Mouse (Mus musculus): ENCODE results near the gene Cog2. TPM values are rescaled to one million over a fixed set of nuclear protein-coding genes. Genes with fewer than 3 reads are reported as not detected.

Cog2 gene
- polyA plus RNA-seq, 1 experiment from 2014 or later, result 41.4 TPM

DNA sequence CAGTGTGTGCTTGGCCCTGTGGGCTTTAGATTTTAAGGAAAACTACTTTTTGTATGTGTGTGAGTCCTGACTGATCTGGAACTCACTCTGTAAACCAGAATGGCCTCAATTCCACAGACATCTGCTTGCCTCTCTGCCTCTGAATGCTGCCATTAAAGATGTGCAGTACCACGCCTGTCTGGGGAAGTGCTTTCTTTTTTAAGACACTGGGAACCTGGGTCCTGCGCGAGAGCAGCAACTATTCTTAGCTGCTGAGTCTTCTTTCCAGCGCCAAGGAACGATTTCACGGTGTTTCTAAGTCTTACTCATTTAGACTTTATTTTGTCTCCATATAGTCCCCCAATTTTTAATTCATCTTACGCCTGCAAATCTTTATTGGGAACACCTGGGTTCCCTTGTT lies 26.2 kb downstream of the Cog2 start:
- H3K27ac ChIP-seq (ENCODE audit: low read depth, low read length), result no peak overlapping the region
- no peaks in the 10 kb centered on the region for H3K9me3 ChIP-seq (ENCODE audit: control insufficient read depth, low read length)
- no peak overlapping the region for H3K4me2 ChIP-seq (ENCODE audit: low read depth, low read length, severe bottlenecking)
- H3K9ac ChIP-seq (ENCODE audit: low read length), result no peak overlapping the region
- no peak overlapping the region for H3K4me3 ChIP-seq (ENCODE audit: low read depth, low read length)
- ATAC-seq (replicated peaks; ENCODE audit: low FRiP score) (no peak), DNase-seq (ENCODE audit: low spot score) (no peak)
- H3K36me3 ChIP-seq (ENCODE audit: control insufficient read depth, insufficient read depth, low read length), result no peaks in the 10 kb centered on the region; the same call in 1 of the 2 replicates
- no peaks in the 10 kb centered on the region for H3K27me3 ChIP-seq (ENCODE audit: control insufficient read depth, insufficient read depth, low read length)
- no peaks in the 10 kb centered on the region for H3K4me1 ChIP-seq (replicated peaks; ENCODE audit: control insufficient read depth, insufficient read depth, low read length)
- 91% methylated on average over 7 of the region's 7 CpGs for WGBS

DNA sequence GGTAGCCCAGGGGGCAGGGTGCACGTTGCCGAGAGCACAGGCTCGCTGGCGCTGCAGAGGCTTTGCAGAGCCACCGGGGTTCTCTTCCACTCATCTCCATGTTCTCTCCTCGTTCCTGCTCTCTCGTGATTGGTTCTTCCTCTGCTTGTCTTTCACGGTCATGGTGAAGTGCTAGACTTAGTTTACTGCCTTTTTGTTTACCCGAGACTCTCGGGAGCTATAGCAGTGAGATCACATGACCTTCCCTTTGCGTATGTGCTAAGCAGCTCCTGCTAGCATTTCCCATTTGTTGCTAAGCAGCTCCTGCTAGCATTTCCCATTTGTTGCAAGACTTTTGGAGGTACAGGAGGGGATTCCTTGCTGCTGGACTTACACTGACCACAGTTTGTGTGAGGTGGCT lies 26.7 kb downstream of the Cog2 start:
- DNase-seq (ENCODE audit: low spot score) (no peak), ATAC-seq (replicated peaks; ENCODE audit: low FRiP score) (no peak)
- H3K27me3 ChIP-seq (ENCODE audit: control insufficient read depth, insufficient read depth, low read length), result no peaks in the 10 kb centered on the region
- H3K9me3 ChIP-seq (ENCODE audit: control insufficient read depth, low read length), result no peaks in the 10 kb centered on the region
- H3K36me3 ChIP-seq (ENCODE audit: control insufficient read depth, insufficient read depth, low read length), result no peaks in the 10 kb centered on the region; the same call in 1 of the 2 replicates
- WGBS, result 84% methylated on average over 11 of the region's 11 CpGs
- no peak overlapping the region for H3K27ac ChIP-seq (ENCODE audit: low read depth, low read length)
- H3K4me2 ChIP-seq (ENCODE audit: low read depth, low read length, severe bottlenecking), result no peak overlapping the region
- H3K4me1 ChIP-seq (replicated peaks; ENCODE audit: control insufficient read depth, insufficient read depth, low read length), result no peaks in the 10 kb centered on the region
- H3K4me3 ChIP-seq (ENCODE audit: low read depth, low read length), result no peak overlapping the region
- H3K9ac ChIP-seq (ENCODE audit: low read length), result no peak overlapping the region

DNA sequence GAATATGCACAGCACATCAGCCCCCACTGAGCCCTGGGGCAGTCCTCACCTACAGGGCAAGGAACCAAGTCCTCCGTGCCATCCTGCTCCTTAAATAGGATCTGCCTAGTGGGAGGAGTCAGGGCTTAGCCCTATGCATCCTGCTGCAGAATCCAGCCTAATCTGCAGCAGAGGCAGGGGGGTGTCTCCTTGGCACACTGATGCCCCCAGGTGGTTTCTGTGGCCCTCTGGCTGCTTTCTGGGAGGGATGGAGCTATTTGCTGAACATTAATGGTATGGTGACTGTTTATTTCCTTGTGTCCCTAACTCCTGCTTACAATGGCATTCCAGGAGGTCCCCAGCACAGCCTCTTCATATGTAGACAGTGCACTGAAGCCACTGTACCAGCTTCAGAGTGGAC lies 27.6 kb downstream of the Cog2 start:
- WGBS, result 92% methylated on average over 1 of the region's 1 CpGs

DNA sequence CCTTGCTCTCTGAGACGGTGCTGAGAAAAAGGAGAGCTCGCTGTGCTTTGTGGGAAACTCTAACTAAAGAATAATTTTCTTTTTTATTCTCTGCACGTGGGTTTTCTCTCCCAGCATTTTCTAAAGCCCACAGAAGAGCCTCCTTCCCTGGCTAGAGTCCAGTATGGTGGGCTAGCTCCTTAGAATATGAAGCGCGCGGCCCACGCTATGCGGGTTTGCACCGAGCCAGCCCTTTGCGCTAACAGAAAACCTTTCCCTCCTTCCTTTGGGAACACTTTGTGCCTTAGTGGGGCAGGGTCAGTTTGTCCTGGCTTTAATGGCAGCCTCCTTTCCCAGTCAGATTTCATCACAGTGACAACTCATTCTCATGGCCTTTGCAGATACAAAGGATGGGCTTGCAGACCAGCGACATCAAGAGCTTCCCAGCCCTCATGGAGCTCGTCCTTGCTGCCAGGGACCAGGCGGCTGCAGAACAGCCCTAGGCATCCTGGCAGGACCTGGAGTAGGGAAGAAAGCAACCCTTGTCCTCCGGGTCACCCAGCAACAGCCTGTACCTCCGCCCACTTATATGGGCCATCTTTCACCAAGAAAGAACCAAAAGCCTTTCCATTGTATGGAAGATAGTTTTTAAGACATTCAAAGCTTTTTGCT lies 30.6 kb downstream of the Cog2 start:
- no peak overlapping the region for H3K9ac ChIP-seq (ENCODE audit: low read length)
- no peaks in the 10 kb centered on the region for H3K4me1 ChIP-seq (replicated peaks; ENCODE audit: control insufficient read depth, insufficient read depth, low read length)
- no peak overlapping the region for H3K27ac ChIP-seq (ENCODE audit: low read depth, low read length)
- H3K36me3 ChIP-seq (ENCODE audit: control insufficient read depth, insufficient read depth, low read length), result no peaks in the 10 kb centered on the region; the same call in 1 of the 2 replicates
- no peaks in the 10 kb centered on the region for H3K9me3 ChIP-seq (ENCODE audit: control insufficient read depth, low read length)
- H3K27me3 ChIP-seq (ENCODE audit: control insufficient read depth, insufficient read depth, low read length), result no peaks in the 10 kb centered on the region
- ATAC-seq (replicated peaks; ENCODE audit: low FRiP score) (no peak), DNase-seq (ENCODE audit: low spot score) (no peak)
- no peak overlapping the region for H3K4me3 ChIP-seq (ENCODE audit: low read depth, low read length)
- H3K4me2 ChIP-seq (ENCODE audit: low read depth, low read length, severe bottlenecking), result no peak overlapping the region
- 92% methylated on average over 15 of the region's 15 CpGs for WGBS

More for the DNA sequence above, 27.6 kb downstream of the Cog2 start:
- Histone ChIP-seq H3K36me3 (ENCODE audit: control insufficient read depth, insufficient read depth, low read length) (no peaks in the 10 kb centered on the region; the same call in 1 of the 2 replicates), H3K9me3 (ENCODE audit: control insufficient read depth, low read length) (no peaks in the 10 kb centered on the region), H3K4me1 (replicated peaks; ENCODE audit: control insufficient read depth, insufficient read depth, low read length) (no peaks in the 10 kb centered on the region), H3K27me3 (ENCODE audit: control insufficient read depth, insufficient read depth, low read length) (no peaks in the 10 kb centered on the region), H3K9ac (ENCODE audit: low read length) (no peak overlapping the region), H3K4me3 (ENCODE audit: low read depth, low read length) (no peak overlapping the region), H3K27ac (ENCODE audit: low read depth, low read length) (no peak overlapping the region), H3K4me2 (ENCODE audit: low read depth, low read length, severe bottlenecking) (no peak overlapping the region)
- ATAC-seq (replicated peaks; ENCODE audit: low FRiP score), result no peak
- no peak for DNase-seq (ENCODE audit: low spot score)

DNA sequence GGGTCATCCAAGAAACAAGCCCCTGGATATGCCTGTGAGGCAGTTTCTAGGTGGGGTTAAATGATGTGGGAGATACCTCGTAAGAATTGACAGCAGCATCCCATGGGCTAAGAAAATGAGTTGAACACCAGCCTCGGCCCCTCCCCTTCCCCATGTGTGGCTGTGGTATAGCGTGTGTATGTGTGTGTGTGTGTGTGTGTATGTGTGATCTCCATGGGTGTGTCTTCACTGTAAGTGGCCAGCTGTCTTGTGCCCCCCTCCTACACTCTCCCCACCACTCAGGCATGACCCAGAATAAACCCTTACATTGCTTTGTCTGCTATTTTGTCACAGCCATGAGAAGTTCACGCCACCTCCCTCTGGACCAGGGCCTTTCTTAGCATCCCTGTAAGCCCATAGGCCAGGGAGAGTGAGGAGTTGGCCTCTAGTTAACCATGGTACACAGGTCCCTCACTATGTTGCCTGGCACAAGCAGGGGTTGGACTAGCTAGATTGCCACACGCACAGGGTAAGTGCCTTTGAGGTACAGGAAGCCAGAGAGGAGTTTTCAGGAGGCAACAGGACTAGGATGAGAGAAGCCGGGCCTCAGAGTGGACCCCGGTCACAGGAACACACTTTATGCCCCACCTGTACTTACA lies 34.7 kb downstream of the Cog2 start:
- no peak overlapping the region for H3K27ac ChIP-seq (ENCODE audit: low read depth, low read length)
- H3K9ac ChIP-seq (ENCODE audit: low read length), result no peak overlapping the region
- no peaks in the 10 kb centered on the region for H3K4me1 ChIP-seq (replicated peaks; ENCODE audit: control insufficient read depth, insufficient read depth, low read length)
- no peak for DNase-seq (ENCODE audit: low spot score)
- H3K4me3 ChIP-seq (ENCODE audit: low read depth, low read length), result no peak overlapping the region
- H3K27me3 ChIP-seq (ENCODE audit: control insufficient read depth, insufficient read depth, low read length), result no peaks in the 10 kb centered on the region
- H3K9me3 ChIP-seq (ENCODE audit: control insufficient read depth, low read length), result no peaks in the 10 kb centered on the region
- WGBS, result 85% methylated on average over 7 of the region's 7 CpGs
- no peaks in the 10 kb centered on the region; the same call in 1 of the 2 replicates for H3K36me3 ChIP-seq (ENCODE audit: control insufficient read depth, insufficient read depth, low read length)
- H3K4me2 ChIP-seq (ENCODE audit: low read depth, low read length, severe bottlenecking), result no peak overlapping the region
- no peak for ATAC-seq (replicated peaks; ENCODE audit: low FRiP score)

DNA sequence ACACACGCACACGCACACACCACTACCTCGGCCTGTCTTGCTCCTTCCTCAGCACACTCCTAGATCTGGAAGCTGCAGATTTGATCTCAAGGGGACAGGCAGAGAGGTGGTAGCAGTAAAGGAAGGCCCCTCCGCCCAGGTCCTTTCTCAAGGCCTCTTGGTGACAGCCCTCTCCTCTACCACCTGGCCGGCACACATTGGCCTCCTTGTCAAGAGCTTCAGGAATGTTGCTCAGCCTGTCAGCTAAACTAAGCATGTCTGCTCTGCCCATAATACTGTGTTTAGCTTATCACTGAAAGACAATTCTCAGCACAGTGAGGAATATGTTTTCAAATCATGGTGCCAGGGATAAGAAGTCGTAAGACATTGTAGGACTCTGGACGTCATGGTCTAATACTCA lies 35.6 kb downstream of the Cog2 start:
- ATAC-seq (replicated peaks; ENCODE audit: low FRiP score) (no peak), DNase-seq (ENCODE audit: low spot score) (no peak)
- 86% methylated on average over 7 of the region's 7 CpGs for WGBS
- H3K27me3 ChIP-seq (ENCODE audit: control insufficient read depth, insufficient read depth, low read length), result no peaks in the 10 kb centered on the region
- no peak overlapping the region for H3K4me3 ChIP-seq (ENCODE audit: low read depth, low read length)
- no peak overlapping the region for H3K4me2 ChIP-seq (ENCODE audit: low read depth, low read length, severe bottlenecking)
- no peak overlapping the region for H3K27ac ChIP-seq (ENCODE audit: low read depth, low read length)
- no peaks in the 10 kb centered on the region for H3K4me1 ChIP-seq (replicated peaks; ENCODE audit: control insufficient read depth, insufficient read depth, low read length)
- H3K9me3 ChIP-seq (ENCODE audit: control insufficient read depth, low read length), result no peaks in the 10 kb centered on the region
- no peak overlapping the region for H3K9ac ChIP-seq (ENCODE audit: low read length)
- no peaks in the 10 kb centered on the region; the same call in 1 of the 2 replicates for H3K36me3 ChIP-seq (ENCODE audit: control insufficient read depth, insufficient read depth, low read length)

DNA sequence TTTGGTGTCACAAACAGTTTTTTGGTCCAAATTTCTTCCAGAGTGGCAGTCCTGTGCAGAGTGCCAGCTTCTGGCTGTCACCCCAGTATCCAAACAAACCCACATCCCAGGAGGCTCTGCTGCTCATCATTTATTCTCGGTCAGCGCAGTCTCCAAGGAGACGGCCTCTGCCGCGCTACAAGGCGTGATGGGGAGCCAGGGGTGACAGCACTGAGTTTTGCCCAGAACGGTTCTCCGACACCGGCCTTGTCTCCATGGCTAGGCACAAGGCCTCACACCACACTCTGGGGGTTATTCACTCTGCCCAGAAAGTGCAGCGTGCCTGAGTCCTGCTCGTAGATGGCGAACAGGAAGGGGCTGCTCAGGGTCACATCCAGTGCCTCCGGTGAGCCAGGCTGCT lies 36.1 kb downstream of the Cog2 start:
- ATAC-seq (replicated peaks; ENCODE audit: low FRiP score), result no peak
- Histone ChIP-seq H3K27ac (ENCODE audit: low read depth, low read length) (no peak overlapping the region), H3K9me3 (ENCODE audit: control insufficient read depth, low read length) (no peaks in the 10 kb centered on the region), H3K4me1 (replicated peaks; ENCODE audit: control insufficient read depth, insufficient read depth, low read length) (no peaks in the 10 kb centered on the region), H3K36me3 (ENCODE audit: control insufficient read depth, insufficient read depth, low read length) (no peaks in the 10 kb centered on the region; the same call in 1 of the 2 replicates), H3K27me3 (ENCODE audit: control insufficient read depth, insufficient read depth, low read length) (no peaks in the 10 kb centered on the region), H3K9ac (ENCODE audit: low read length) (no peak overlapping the region), H3K4me2 (ENCODE audit: low read depth, low read length, severe bottlenecking) (no peak overlapping the region), H3K4me3 (ENCODE audit: low read depth, low read length) (no peak overlapping the region)
- WGBS, result 65% methylated on average over 13 of the region's 13 CpGs
- no peak for DNase-seq (ENCODE audit: low spot score)

DNA sequence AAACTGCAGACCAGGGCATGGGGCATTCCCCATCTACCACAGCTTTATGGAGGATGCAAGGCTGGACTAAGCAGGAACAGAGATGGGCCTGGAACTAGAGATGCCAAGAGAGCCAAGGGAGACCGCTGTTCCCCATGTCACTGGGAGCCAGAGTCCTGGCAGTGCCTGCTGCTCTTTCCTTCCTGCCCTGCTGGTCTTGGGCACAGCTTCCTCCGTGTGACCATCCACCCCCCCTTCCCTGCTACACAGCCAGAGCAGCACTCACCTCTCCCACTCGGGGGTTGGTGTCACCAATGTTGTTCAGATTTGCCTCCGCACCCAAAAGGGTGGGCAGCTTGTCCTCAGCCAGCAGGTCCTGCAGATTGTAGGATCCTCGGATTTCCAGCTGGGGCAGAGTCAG lies 36.9 kb downstream of the Cog2 start:
- no peaks in the 10 kb centered on the region; the same call in 1 of the 2 replicates for H3K36me3 ChIP-seq (ENCODE audit: control insufficient read depth, insufficient read depth, low read length)
- ATAC-seq (replicated peaks; ENCODE audit: low FRiP score) (no peak), DNase-seq (ENCODE audit: low spot score) (no peak)
- H3K27ac ChIP-seq (ENCODE audit: low read depth, low read length), result no peak overlapping the region
- 68% methylated on average over 5 of the region's 5 CpGs for WGBS
- no peak overlapping the region for H3K4me3 ChIP-seq (ENCODE audit: low read depth, low read length)
- H3K27me3 ChIP-seq (ENCODE audit: control insufficient read depth, insufficient read depth, low read length), result no peaks in the 10 kb centered on the region
- H3K9me3 ChIP-seq (ENCODE audit: control insufficient read depth, low read length), result no peaks in the 10 kb centered on the region
- no peak overlapping the region for H3K9ac ChIP-seq (ENCODE audit: low read length)
- H3K4me2 ChIP-seq (ENCODE audit: low read depth, low read length, severe bottlenecking), result no peak overlapping the region
- H3K4me1 ChIP-seq (replicated peaks; ENCODE audit: control insufficient read depth, insufficient read depth, low read length), result no peaks in the 10 kb centered on the region

DNA sequence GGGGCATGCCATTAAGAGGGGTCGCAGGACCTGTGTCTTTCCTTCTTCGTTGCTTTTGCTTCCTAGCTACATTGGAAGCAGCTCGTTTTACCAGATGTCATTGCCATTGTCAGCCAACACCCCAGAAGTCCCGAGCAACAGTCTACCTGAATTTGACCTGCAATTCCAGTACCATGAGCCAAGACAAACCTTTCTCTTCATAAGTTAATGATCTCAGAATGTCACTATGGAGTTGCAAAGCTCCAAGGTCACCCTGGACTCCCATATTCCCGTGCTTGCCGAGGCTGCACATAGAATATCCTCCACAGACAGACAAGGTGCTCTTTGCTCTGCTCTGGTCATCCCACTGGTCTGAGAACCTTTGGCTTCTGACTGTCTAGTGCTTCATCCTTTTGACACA lies 46.6 kb downstream of the Cog2 start:
- Histone ChIP-seq H3K36me3 (ENCODE audit: control insufficient read depth, insufficient read depth, low read length) (no peaks in the 10 kb centered on the region), H3K4me2 (ENCODE audit: low read depth, low read length, severe bottlenecking) (no peak overlapping the region), H3K27me3 (ENCODE audit: control insufficient read depth, insufficient read depth, low read length) (no peaks in the 10 kb centered on the region), H3K27ac (ENCODE audit: low read depth, low read length) (no peak overlapping the region), H3K9ac (ENCODE audit: low read length) (no peak overlapping the region), H3K9me3 (ENCODE audit: control insufficient read depth, low read length) (no peaks in the 10 kb centered on the region), H3K4me3 (ENCODE audit: low read depth, low read length) (no peak overlapping the region), H3K4me1 (replicated peaks; ENCODE audit: control insufficient read depth, insufficient read depth, low read length) (no peaks in the 10 kb centered on the region)
- 87% methylated on average over 6 of the region's 6 CpGs for WGBS
- DNase-seq (ENCODE audit: low spot score) (no peak), ATAC-seq (replicated peaks; ENCODE audit: low FRiP score) (no peak)

All from forebrain, embryonic 11.5 days (tissue).